ENCODE assay signal across 10 mouse cellular contexts in the genomic region with DNA sequence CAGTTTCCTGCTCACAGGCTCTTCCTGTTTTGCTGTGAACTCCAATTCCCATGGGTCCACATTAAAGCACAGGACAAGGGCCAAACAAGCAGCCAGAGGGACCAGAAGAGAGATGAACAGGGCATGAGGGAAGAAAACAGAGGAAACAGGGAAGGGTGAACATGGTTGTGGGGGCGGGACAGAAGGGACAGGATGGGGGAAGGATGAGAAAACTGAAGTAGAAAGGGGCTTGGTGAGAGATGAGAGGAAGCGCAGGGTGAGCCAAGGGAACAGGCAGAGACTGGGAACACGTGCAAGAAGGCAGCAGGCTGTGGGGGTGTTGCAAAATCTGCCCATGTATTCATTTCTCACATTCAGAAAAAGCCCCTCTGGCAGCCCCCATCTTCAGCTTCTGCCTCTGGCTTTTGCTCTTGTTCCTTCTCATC. TPM values are rescaled to one million over a fixed set of nuclear protein-coding genes. Genes with fewer than 3 reads are reported as not detected.
DNase-seq lines count a peak whose midpoint lies in the region; ATAC-seq lines count a peak whose summit lies in the region.
"Had no signal": no experiment of that assay in that cellular context is flagged by ENCODE, and none has a peak within 500 bp of the region (broad histone marks: within the 10 kb centered on the region; RNA-seq: fewer than 3 reads in every experiment).

No protein-coding gene starts in this region.

- no peaks in the 10 kb centered on the region for H3K27me3 ChIP-seq in forebrain, embryonic 11.5 days (ENCODE audit: control insufficient read depth, insufficient read depth, low read length)
- H3K27me3 ChIP-seq: hindbrain, embryonic 15.5 days had no signal

- H3K36me3 ChIP-seq in forebrain, embryonic 11.5 days (ENCODE audit: control insufficient read depth, insufficient read depth, low read length): no peaks in the 10 kb centered on the region
- H3K36me3 ChIP-seq: hindbrain, embryonic 15.5 days had no signal

- WGBS in forebrain, embryonic 11.5 days: 82% methylated on average over 3 of the region's 3 CpGs

- no peak overlapping the region for H3K4me2 ChIP-seq in forebrain, embryonic 11.5 days (ENCODE audit: low read depth, low read length, severe bottlenecking)
- H3K4me2 ChIP-seq: hindbrain, embryonic 15.5 days had no signal

- no peak overlapping the region for H3K4me3 ChIP-seq in forebrain, embryonic 11.5 days (ENCODE audit: low read depth, low read length)
- H3K4me3 ChIP-seq: hindbrain, embryonic 15.5 days had no signal

- H3K4me1 ChIP-seq in forebrain, embryonic 11.5 days (replicated peaks; ENCODE audit: control insufficient read depth, insufficient read depth, low read length): peaks cover 4% of the 10 kb centered on the region

- no peak for DNase-seq in frontal cortex, postnatal 25 days (ENCODE audit: low spot score in 2 of 2)
- DNase-seq in right cerebral cortex, adult 18-20 months: peak; percentile 64
- no peak for DNase-seq in right cerebral cortex, postnatal 4 days
- DNase-seq in layer of hippocampus, adult 8-10 months (ENCODE audit: low spot score in 2 of 2): peak; percentile 53 to 63
- DNase-seq in right cerebral cortex, postnatal 25 days: peak; percentile 44
- DNase-seq in Muller cell, postnatal 12 days (ENCODE audit: inconsistent ontology term): no peak
- no peak for DNase-seq in forebrain, embryonic 11.5 days (ENCODE audit: low spot score)

- no peak overlapping the region for H3K9ac ChIP-seq in forebrain, embryonic 11.5 days (ENCODE audit: low read length)
- H3K9ac ChIP-seq: hindbrain, embryonic 15.5 days; liver, embryonic 14.5 days had no signal

- no peak overlapping the region for H3K27ac ChIP-seq in forebrain, embryonic 11.5 days (ENCODE audit: low read depth, low read length)
- H3K27ac ChIP-seq: hindbrain, embryonic 15.5 days; liver, embryonic 14.5 days had no signal

- ATAC-seq in frontal cortex, adult (ENCODE audit: low TSS enrichment): peak; percentile 45
- ATAC-seq in forebrain, embryonic 11.5 days (replicated peaks; ENCODE audit: low FRiP score): no peak

- H3K9me3 ChIP-seq in forebrain, embryonic 11.5 days (ENCODE audit: control insufficient read depth, low read length): no peaks in the 10 kb centered on the region
- H3K9me3 ChIP-seq: hindbrain, embryonic 15.5 days had no signal

RNA-seq across cellular contexts. Expression of a gene that starts 6.0 kb away (rescaled TPM):
- 1 to 10 TPM; 3.7 to 5.8 (median 4.3) TPM for total RNA-seq in layer of hippocampus, adult 8-10 months (2022)
- polyA plus RNA-seq in forebrain, embryonic 11.5 days (2014; fragmentation: Nextera tagmentation; extraction: Ambion mirVana): 1.6 and 2.0 TPM in 2 replicates

RNA-seq across cellular contexts. Expression of a gene that starts 6.1 kb away (rescaled TPM):
- 10 to 100 TPM; 54.9 to 64.9 (median 59.8) TPM for total RNA-seq in layer of hippocampus, adult 8-10 months (2022)
- polyA plus RNA-seq in forebrain, embryonic 11.5 days (2014; fragmentation: Nextera tagmentation; extraction: Ambion mirVana): 28.7 and 36.7 TPM in 2 replicates

RNA-seq across cellular contexts. Expression of a gene that starts 13.0 kb away (rescaled TPM):
- 100 to 1,000 TPM; 202 to 259 (median 228) TPM for total RNA-seq in layer of hippocampus, adult 8-10 months (2022)
- 23.3 and 26.9 TPM in 2 replicates for polyA plus RNA-seq in forebrain, embryonic 11.5 days (2014; fragmentation: Nextera tagmentation; extraction: Ambion mirVana)

RNA-seq across cellular contexts. Expression of a gene that starts 40.2 kb away (rescaled TPM):
- 10 to 100 TPM; 11.2 to 12.4 (median 11.9) TPM for total RNA-seq in layer of hippocampus, adult 8-10 months (2022)
- polyA plus RNA-seq in forebrain, embryonic 11.5 days (2014; fragmentation: Nextera tagmentation; extraction: Ambion mirVana): 9.9 and 10.8 TPM in 2 replicates

RNA-seq across cellular contexts. Expression of a gene that starts 59.2 kb away (rescaled TPM):
- total RNA-seq in layer of hippocampus, adult 8-10 months (2022): 10 to 100 TPM; 27.1 to 34.4 (median 31.0) TPM
- 28.9 and 34.8 TPM in 2 replicates for polyA plus RNA-seq in forebrain, embryonic 11.5 days (2014; fragmentation: Nextera tagmentation; extraction: Ambion mirVana)

Comparison
In these comparisons a context has a peak if more than half of its experiments do, and no peak if none do; other contexts are left out.
1. DNase-seq: peak in right cerebral cortex, adult 18-20 months (single experiment), layer of hippocampus, adult 8-10 months (2 of 2) and right cerebral cortex, postnatal 25 days (single experiment); none in frontal cortex, postnatal 25 days (0 of 2), right cerebral cortex, postnatal 4 days (single experiment), Muller cell, postnatal 12 days (single experiment) and forebrain, embryonic 11.5 days (single experiment).